Mouse (Mus musculus) heart, embryonic 13.5 days (tissue): ENCODE data around the gene Rdh5. TPM values are rescaled to one million over a fixed set of nuclear protein-coding genes. Genes with fewer than 3 reads are reported as not detected.

Source experiments
- ATAC-seq: fragments of 200-750 bp; cut with Nextera tagmentation; 2 replicates; pipeline ENCODE4 v1.8.0; 2017; ENCODE audit warnings: moderate TSS enrichment; ENCODE audit not compliant: insufficient number of reproducible peaks, low FRiP score, low TSS enrichment; ENCODE audit errors: extremely low read depth
- H3K27ac ChIP-seq: fragments of 300-500 bp; sonication (generic); replicated peaks from 2 replicates; pipeline ENCODE4 v1.5.1; 2015; ENCODE audit warnings: moderate library complexity, mild to moderate bottlenecking, inconsistent platforms
- H3K27me3 ChIP-seq: fragments of 300-500 bp; sonication (generic); replicated peaks from 2 replicates; pipeline ENCODE4 v1.6.1; 2015; ENCODE audit warnings: mild to moderate bottlenecking, inconsistent platforms
- H3K36me3 ChIP-seq: fragments of 300-500 bp; sonication (generic); 2 replicates; pipeline ENCODE4 v1.6.1; 2015; ENCODE audit warnings: mild to moderate bottlenecking, inconsistent platforms
- H3K4me1 ChIP-seq: fragments of 300-500 bp; sonication (generic); 2 replicates; pipeline ENCODE4 v1.6.1; 2015; ENCODE audit warnings: inconsistent platforms
- H3K4me2 ChIP-seq: fragments of 300-500 bp; sonication (generic); 2 replicates; pipeline ENCODE4 v1.6.1; 2015; ENCODE audit warnings: inconsistent platforms, mild to moderate bottlenecking, moderate library complexity
- H3K4me3 ChIP-seq: fragments of 300-500 bp; sonication (generic); 2 replicates; pipeline ENCODE4 v1.5.1; 2015; ENCODE audit warnings: moderate library complexity, mild to moderate bottlenecking, inconsistent platforms
- H3K9ac ChIP-seq: fragments of 300-500 bp; sonication (generic); 2 replicates; pipeline ENCODE4 v1.6.1; 2015; ENCODE audit warnings: inconsistent platforms, mild to moderate bottlenecking, moderate library complexity
- H3K9me3 ChIP-seq: fragments of 300-500 bp; sonication (generic); 2 replicates; pipeline ENCODE4 v1.6.1; 2016; ENCODE audit warnings: inconsistent platforms
- WGBS: fragments of 180-500 bp; shearing (Covaris S2); methylation state at CpG from one replicate; pipeline ENCODE4 v1.1.7; 2015; ENCODE audit warnings: mixed read lengths; 5-methylcytosine and 5-hydroxymethylcytosine counted together
- polyA plus RNA-seq: library from polyadenylated mRNA; unstranded; fragments of >200 nt; fragmentation: Nextera tagmentation; extraction: Ambion mirVana; gene quantifications from 2 replicates; pipeline ENCODE4 v1.2.1, GENCODE M21; 2015

Rdh5 gene
- polyA plus RNA-seq, 1 experiment from 2014 or later: 8.9 TPM

- 31% methylated on average over 4 of the region's 4 CpGs for WGBS
- ATAC-seq: no peak
Measured at GRCm38 (mm10) chr10:128928356-128928755, 5.7 kb upstream of the Rdh5 start.

GRCm38 (mm10) chr10:128923935-128924334, 1.2 kb upstream of the Rdh5 start, which contains the start of gene Bloc1s1:
Bloc1s1 (minus strand) TSS chr10:128924035.
- Histone ChIP-seq H3K9ac (peak within 1 kb of the TSS; percentile 91), H3K36me3 (peaks cover 8% of the 10 kb centered on the region; the same call in 1 of the 2 replicates), H3K4me3 (peak within 1 kb of the TSS; percentile 91), H3K9me3 (no peaks in the 10 kb centered on the region), H3K4me1 (peaks cover 53% of the 10 kb centered on the region), H3K27me3 (peaks cover 7% of the 10 kb centered on the region; the same call in 1 of the 2 replicates), H3K27ac (peak within 1 kb of the TSS; percentile 95), H3K4me2 (peak within 1 kb of the TSS; percentile 70)
- no peak for ATAC-seq
- WGBS: 63% methylated on average over 9 of the region's 9 CpGs

More at GRCm38 (mm10) chr10:128928356-128928755, 5.7 kb upstream of the Rdh5 start:
- Histone ChIP-seq H3K27me3 (peaks cover 37% of the 10 kb centered on the region), H3K9me3 (no peaks in the 10 kb centered on the region), H3K36me3 (no peaks in the 10 kb centered on the region), H3K9ac (no peak overlapping the region), H3K4me3 (no peak overlapping the region), H3K27ac (no peak overlapping the region), H3K4me2 (no peak overlapping the region), H3K4me1 (peaks cover 51% of the 10 kb centered on the region)

- peaks cover 52% of the 10 kb centered on the region for H3K4me1 ChIP-seq
- ATAC-seq: peak; percentile 93
- H3K27ac ChIP-seq: peak overlapping the region; percentile 95
- peak overlapping the region; percentile 70 for H3K4me2 ChIP-seq
- peaks cover 12% of the 10 kb centered on the region for H3K36me3 ChIP-seq
- peak overlapping the region; percentile 91 for H3K9ac ChIP-seq
- H3K27me3 ChIP-seq: peaks cover 7% of the 10 kb centered on the region; the same call in 1 of the 2 replicates
- under 1% methylated on average over 42 of the region's 42 CpGs for WGBS
- H3K4me3 ChIP-seq: peak overlapping the region; percentile 91
- no peaks in the 10 kb centered on the region for H3K9me3 ChIP-seq
Measured at GRCm38 (mm10) chr10:128923013-128923691, 464 bp upstream of the Rdh5 start.

DNA sequence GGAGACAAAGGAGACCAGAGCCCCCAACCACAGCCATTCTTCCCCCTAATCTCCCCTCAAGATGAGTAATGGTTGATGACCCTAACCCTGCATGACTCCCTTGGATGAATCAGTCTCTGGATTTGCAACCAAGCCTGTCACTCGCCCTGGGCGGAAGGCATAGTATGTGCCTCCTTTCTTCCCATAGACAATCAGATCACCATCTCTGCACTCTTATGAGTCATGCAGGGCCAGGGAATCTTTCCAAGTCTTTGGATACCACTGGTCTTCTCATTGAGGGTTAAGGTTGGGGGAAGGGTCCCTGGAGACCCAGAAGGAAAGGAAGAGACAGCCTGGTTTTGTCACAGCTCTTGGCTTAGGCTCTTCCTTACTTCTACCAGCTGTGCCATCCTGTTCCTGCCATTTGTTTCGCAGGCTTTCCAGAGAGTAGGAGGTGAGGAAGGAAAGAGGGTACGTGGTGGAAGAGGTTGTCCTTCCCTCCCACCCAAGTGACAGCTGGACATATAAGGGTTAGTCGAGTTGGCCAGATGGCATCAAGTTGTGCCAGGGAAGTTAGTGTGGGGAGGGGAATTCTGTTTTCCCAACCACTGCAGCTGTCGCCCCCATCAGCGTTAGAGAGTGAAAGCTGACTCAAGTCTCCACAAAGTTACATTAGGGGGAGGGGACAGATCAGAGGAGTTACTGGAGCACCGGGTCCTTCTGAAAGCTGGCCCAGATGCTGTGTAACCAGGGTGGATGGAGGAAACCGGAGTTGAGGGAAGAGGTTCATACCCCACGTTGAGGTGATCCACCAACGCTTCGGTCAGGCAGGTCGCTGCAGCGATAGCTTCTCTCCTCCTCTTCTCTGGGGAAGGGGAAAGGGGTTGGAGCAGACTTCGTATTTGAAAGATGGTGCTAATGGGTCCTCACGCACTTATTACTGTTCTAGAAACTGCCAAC, 536 bp downstream of the Rdh5 start:
- Histone ChIP-seq H3K27me3 (no peaks in the 10 kb centered on the region), H3K4me3 (peak overlapping the region; percentile 91), H3K4me2 (peak overlapping the region; percentile 70), H3K27ac (peak overlapping the region; percentile 95), H3K36me3 (peaks cover 22% of the 10 kb centered on the region), H3K9ac (peak overlapping the region; percentile 91), H3K9me3 (no peaks in the 10 kb centered on the region), H3K4me1 (peaks cover 49% of the 10 kb centered on the region)
- WGBS: 71% methylated on average over 16 of the region's 16 CpGs
- no peak for ATAC-seq

GRCm38 (mm10) chr10:128921251-128921650, 1.4 kb downstream of the Rdh5 start:
- no peak for ATAC-seq
- Histone ChIP-seq H3K4me3 (no peak overlapping the region), H3K27ac (peak overlapping the region; percentile 44), H3K4me2 (peak overlapping the region; percentile 70; the same call in 1 of the 2 replicates), H3K4me1 (peaks cover 49% of the 10 kb centered on the region), H3K9me3 (no peaks in the 10 kb centered on the region), H3K27me3 (no peaks in the 10 kb centered on the region), H3K9ac (peak overlapping the region; percentile 3; the same call in 1 of the 2 replicates), H3K36me3 (peaks cover 31% of the 10 kb centered on the region)
- 64% methylated on average over 1 of the region's 1 CpGs for WGBS

DNA sequence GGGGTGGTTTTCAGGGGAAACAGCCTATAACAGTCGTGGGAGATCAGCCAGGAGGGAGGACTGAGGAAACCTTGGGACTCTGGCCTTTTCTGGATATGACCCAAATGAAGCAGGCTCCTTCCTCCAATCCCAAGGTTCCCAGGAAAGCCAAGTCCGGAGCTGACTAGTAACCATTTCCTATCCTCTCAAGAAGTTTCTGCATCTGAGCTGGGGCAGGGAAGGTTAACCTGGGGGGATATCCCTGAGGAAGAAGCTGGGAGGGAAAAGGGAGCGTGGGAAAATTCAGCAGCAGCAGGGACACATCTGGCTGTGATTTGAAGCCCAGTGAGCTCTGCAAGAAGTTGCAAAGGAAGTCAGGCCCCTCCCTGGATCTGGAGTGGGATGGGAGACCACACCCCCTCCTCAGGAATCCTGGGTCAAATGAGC, 1.9 kb downstream of the Rdh5 start:
- Histone ChIP-seq H3K36me3 (peaks cover 34% of the 10 kb centered on the region), H3K4me2 (no peak overlapping the region), H3K4me3 (no peak overlapping the region), H3K27me3 (no peaks in the 10 kb centered on the region), H3K9ac (peak overlapping the region; percentile 3; the same call in 1 of the 2 replicates), H3K4me1 (peaks cover 49% of the 10 kb centered on the region), H3K9me3 (no peaks in the 10 kb centered on the region), H3K27ac (peak overlapping the region; percentile 44)
- no peak for ATAC-seq
- 49% methylated on average over 3 of the region's 3 CpGs for WGBS

- Histone ChIP-seq H3K4me2 (no peak overlapping the region), H3K36me3 (peaks cover 41% of the 10 kb centered on the region), H3K4me1 (peaks cover 49% of the 10 kb centered on the region), H3K27ac (peak overlapping the region; percentile 44), H3K27me3 (no peaks in the 10 kb centered on the region), H3K9me3 (no peaks in the 10 kb centered on the region), H3K9ac (peak overlapping the region; percentile 16), H3K4me3 (no peak overlapping the region)
- no peak for ATAC-seq
- 74% methylated on average over 7 of the region's 7 CpGs for WGBS
Measured at GRCm38 (mm10) chr10:128919966-128920365, 2.7 kb downstream of the Rdh5 start.

DNA sequence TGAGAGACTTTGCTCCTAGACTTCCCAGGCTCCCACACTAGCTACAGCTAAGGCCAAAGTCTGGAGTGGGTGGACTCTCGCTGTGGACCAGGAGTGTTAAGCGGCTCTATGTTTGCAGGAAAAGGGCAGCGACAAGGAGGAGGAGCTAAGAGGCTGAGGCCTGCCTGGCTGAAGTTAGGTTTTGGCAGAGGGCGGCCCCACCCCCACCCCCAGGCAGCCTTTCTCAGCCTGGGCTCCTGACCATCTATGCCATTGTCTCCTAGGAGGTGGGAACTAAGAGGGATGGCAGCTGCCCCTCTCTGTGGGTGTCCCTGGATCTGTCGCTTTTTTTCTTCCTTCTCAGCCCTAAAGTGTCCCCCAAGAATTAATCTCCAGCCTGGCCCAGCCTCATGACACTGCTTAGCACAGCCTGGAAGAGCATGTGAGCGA, 3.5 kb downstream of the Rdh5 start:
- 26% methylated on average over 6 of the region's 6 CpGs for WGBS
- Histone ChIP-seq H3K9me3 (no peaks in the 10 kb centered on the region), H3K4me1 (peaks cover 47% of the 10 kb centered on the region), H3K4me2 (no peak overlapping the region), H3K9ac (peak overlapping the region; percentile 16; the same call in 1 of the 2 replicates), H3K27ac (peak overlapping the region; percentile 29), H3K36me3 (peaks cover 48% of the 10 kb centered on the region), H3K27me3 (no peaks in the 10 kb centered on the region), H3K4me3 (no peak overlapping the region)
- no peak for ATAC-seq

- Histone ChIP-seq H3K27me3 (no peaks in the 10 kb centered on the region), H3K4me2 (no peak overlapping the region), H3K4me1 (peaks cover 45% of the 10 kb centered on the region), H3K36me3 (peaks cover 57% of the 10 kb centered on the region), H3K9me3 (no peaks in the 10 kb centered on the region), H3K27ac (0 out of 2 replicates have a peak overlapping the region, but pooled peaks have one; percentile 29), H3K4me3 (no peak overlapping the region), H3K9ac (no peak overlapping the region)
- no peak for ATAC-seq
- WGBS: 72% methylated on average over 7 of the region's 7 CpGs
Measured at GRCm38 (mm10) chr10:128918246-128918645, 4.4 kb downstream of the Rdh5 start.

DNA sequence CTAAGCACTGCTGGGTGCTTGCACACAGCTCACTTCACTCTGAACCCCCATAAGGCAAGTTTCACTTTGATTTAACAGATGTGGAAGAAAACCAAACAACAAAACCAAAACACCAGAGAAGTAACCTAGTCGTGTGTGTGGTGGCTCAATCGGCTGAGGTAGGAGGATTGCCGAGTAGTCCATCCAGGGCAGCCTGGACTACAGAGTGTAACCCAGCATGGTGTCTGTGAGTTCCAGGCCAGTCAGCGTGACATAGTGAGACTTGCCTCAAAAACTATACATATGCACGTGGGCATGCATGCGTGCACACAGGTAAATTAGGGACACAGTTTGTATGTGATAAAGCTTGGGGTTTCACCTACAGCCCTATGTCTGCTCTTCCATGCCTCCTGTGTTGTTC, 5.3 kb downstream of the Rdh5 start:
- Histone ChIP-seq H3K27ac (no peak overlapping the region), H3K4me1 (peaks cover 48% of the 10 kb centered on the region), H3K4me2 (no peak overlapping the region), H3K9ac (no peak overlapping the region), H3K9me3 (no peaks in the 10 kb centered on the region), H3K36me3 (peaks cover 64% of the 10 kb centered on the region), H3K4me3 (no peak overlapping the region), H3K27me3 (no peaks in the 10 kb centered on the region)
- 88% methylated on average over 6 of the region's 6 CpGs for WGBS
- no peak for ATAC-seq

GRCm38 (mm10) chr10:128916665-128917064, 6.0 kb downstream of the Rdh5 start:
- no peak overlapping the region for H3K4me2 ChIP-seq
- peaks cover 47% of the 10 kb centered on the region for H3K4me1 ChIP-seq
- no peak for ATAC-seq
- peaks cover 71% of the 10 kb centered on the region for H3K36me3 ChIP-seq
- no peaks in the 10 kb centered on the region for H3K9me3 ChIP-seq
- no peak overlapping the region for H3K9ac ChIP-seq
- H3K4me3 ChIP-seq: no peak overlapping the region
- no peaks in the 10 kb centered on the region for H3K27me3 ChIP-seq
- H3K27ac ChIP-seq: no peak overlapping the region
- WGBS: 75% methylated on average over 3 of the region's 3 CpGs
